In the genomic region with DNA sequence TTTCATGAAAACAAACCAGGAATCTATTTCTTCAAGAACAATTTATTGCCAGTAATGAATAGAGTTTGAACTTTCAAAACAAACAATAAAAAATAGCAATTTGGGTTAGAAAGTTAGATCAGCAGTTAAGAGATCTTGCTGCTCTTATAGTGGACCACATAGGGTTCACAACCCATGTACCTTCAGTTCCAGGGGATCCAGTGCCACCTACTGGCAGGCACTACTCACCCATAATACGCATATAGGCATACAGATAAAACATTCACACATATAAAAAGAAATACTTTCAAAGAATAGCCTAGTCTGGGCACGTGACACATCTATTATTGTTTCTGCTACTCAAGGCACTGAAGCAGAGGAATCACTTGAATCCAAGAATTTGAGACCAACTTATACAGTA, we compare ENCODE assay signal across 8 mouse cellular contexts. TPM values are rescaled to one million over a fixed set of nuclear protein-coding genes. Genes with fewer than 3 reads are reported as not detected.
DNase-seq lines count a peak whose midpoint lies in the region; ATAC-seq lines count a peak whose summit lies in the region.

No protein-coding gene starts in this region.

- no peak overlapping the region for H3K4me3 ChIP-seq in midbrain, embryonic 14.5 days (replicated peaks; ENCODE audit: low read depth, low read length)
- no peak overlapping the region for H3K4me3 ChIP-seq in midbrain, embryonic 13.5 days (replicated peaks)

- peaks cover 62% of the 10 kb centered on the region for H3K36me3 ChIP-seq in midbrain, embryonic 14.5 days (ENCODE audit: control insufficient read depth, insufficient read depth, low read length)
- peaks cover 65% of the 10 kb centered on the region for H3K36me3 ChIP-seq in midbrain, embryonic 13.5 days

- peak; percentile 55; the same call in 1 of the 2 replicates for ATAC-seq in frontal cortex, adult (ENCODE audit: low TSS enrichment)
- ATAC-seq in midbrain, embryonic 14.5 days (ENCODE audit: low FRiP score, low TSS enrichment) = no peak
- no peak for ATAC-seq in midbrain, embryonic 13.5 days
- peak; percentile 70 for ATAC-seq in common myeloid progenitor, adult 5-6 weeks (replicated peaks; ENCODE audit: low read depth, poor library complexity, severe bottlenecking)

- H3K4me2 ChIP-seq in midbrain, embryonic 14.5 days (ENCODE audit: low read length) = no peak overlapping the region
- H3K4me2 ChIP-seq in midbrain, embryonic 13.5 days (replicated peaks) = no peak overlapping the region

- no peaks in the 10 kb centered on the region for H3K4me1 ChIP-seq in midbrain, embryonic 14.5 days (ENCODE audit: control insufficient read depth, insufficient read depth, low read length)
- no peaks in the 10 kb centered on the region for H3K4me1 ChIP-seq in midbrain, embryonic 13.5 days (replicated peaks)

- 90% methylated on average over 2 of the region's 2 CpGs for WGBS in midbrain, embryonic 14.5 days
- WGBS in midbrain, embryonic 13.5 days = 88% methylated on average over 2 of the region's 2 CpGs

- H3K9me3 ChIP-seq in midbrain, embryonic 14.5 days (ENCODE audit: control insufficient read depth, low read length) = no peaks in the 10 kb centered on the region
- H3K9me3 ChIP-seq in midbrain, embryonic 13.5 days = no peaks in the 10 kb centered on the region

- H3K27me3 ChIP-seq in midbrain, embryonic 14.5 days (ENCODE audit: control insufficient read depth, insufficient read depth, low read length) = no peaks in the 10 kb centered on the region
- no peaks in the 10 kb centered on the region for H3K27me3 ChIP-seq in midbrain, embryonic 13.5 days

- no peak for DNase-seq in frontal cortex, postnatal 25 days (ENCODE audit: low spot score in 2 of 2)
- DNase-seq in midbrain, embryonic 14.5 days = peak; percentile 69
- peak; percentile 81 to 82 for DNase-seq in kidney, postnatal 4 days
- peak; percentile 47 for DNase-seq in retina, postnatal 1 day
- DNase-seq in urinary bladder, adult 18-20 months (ENCODE audit: low spot score in 2 of 2) = no peak

- H3K9ac ChIP-seq in midbrain, embryonic 14.5 days (replicated peaks; ENCODE audit: low read length) = no peak overlapping the region
- H3K9ac ChIP-seq in midbrain, embryonic 13.5 days (replicated peaks) = no peak overlapping the region

- H3K27ac ChIP-seq in midbrain, embryonic 14.5 days (replicated peaks; ENCODE audit: low read depth, low read length) = no peak overlapping the region
- no peak overlapping the region for H3K27ac ChIP-seq in midbrain, embryonic 13.5 days

RNA-seq across cellular contexts. Expression of gene Pld6, which starts 40.8 kb away (rescaled TPM):
- 3.0 and 5.4 TPM in 2 replicates for polyA plus RNA-seq in midbrain, embryonic 14.5 days (2014; fragmentation: Nextera tagmentation; extraction: Ambion mirVana)
- polyA plus RNA-seq in midbrain, embryonic 13.5 days (2015; fragmentation: Nextera tagmentation; extraction: Ambion mirVana) = 2.4 and 2.7 TPM in 2 replicates
- total RNA-seq in common myeloid progenitor, adult 5-6 weeks (2017) = 2.6 and 3.2 TPM in 2 replicates

Comparison
In these comparisons a context has a peak if more than half of its experiments do, and no peak if none do; other contexts are left out.
1. ATAC-seq: peak in frontal cortex, adult (single experiment) and common myeloid progenitor, adult 5-6 weeks (single experiment); none in midbrain, embryonic 14.5 days (single experiment) and midbrain, embryonic 13.5 days (single experiment).
2. DNase-seq: peak in midbrain, embryonic 14.5 days (single experiment), kidney, postnatal 4 days (2 of 2) and retina, postnatal 1 day (single experiment); none in frontal cortex, postnatal 25 days (0 of 2) and urinary bladder, adult 18-20 months (0 of 2).